22 mouse cellular contexts compared by ENCODE assay signal in the genomic region with DNA sequence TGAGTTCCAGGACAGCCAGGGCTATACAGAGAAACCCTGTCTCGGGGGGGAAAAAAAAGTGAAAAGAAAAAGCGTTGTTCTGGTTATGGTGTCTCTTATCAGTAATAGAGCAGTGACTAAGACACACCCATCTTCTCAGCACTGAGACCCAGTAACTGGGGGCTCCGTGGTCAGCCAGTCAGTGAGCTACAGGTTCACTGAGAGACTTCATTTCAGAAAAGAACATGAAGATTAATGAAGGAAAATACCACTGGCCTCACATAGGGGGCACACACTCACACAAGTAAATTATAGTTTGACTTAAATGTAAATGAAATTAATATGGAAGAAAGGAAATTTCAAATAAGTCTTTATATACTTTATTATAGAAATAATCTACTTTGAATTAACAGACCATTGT. TPM values are rescaled to one million over a fixed set of nuclear protein-coding genes. Genes with fewer than 3 reads are reported as not detected.
A peak's percentile ranks its signal among the peaks of the same experiment; 100 is the strongest.
DNase-seq lines count a peak whose midpoint lies in the region; ATAC-seq and TF ChIP-seq lines count a peak whose summit lies in the region.
"Had no signal": no experiment of that assay in that cellular context is flagged by ENCODE, and none has a peak within 500 bp of the region (broad histone marks: within the 10 kb centered on the region; RNA-seq: fewer than 3 reads in every experiment).

No protein-coding gene starts in this region.

- H3K27me3 ChIP-seq in hindbrain, postnatal 0 days (ENCODE audit: insufficient read depth, low read length) = no peaks in the 10 kb centered on the region
- H3K27me3 ChIP-seq in hindbrain, embryonic 16.5 days (replicated peaks; ENCODE audit: control insufficient read depth, insufficient read depth, low read length) = no peaks in the 10 kb centered on the region
- H3K27me3 ChIP-seq in liver, embryonic 15.5 days = no peaks in the 10 kb centered on the region
- H3K27me3 ChIP-seq: embryonic facial prominence, embryonic 15.5 days had no signal

- DNase-seq in hindbrain, postnatal 0 days (ENCODE audit: low spot score) = no peak
- DNase-seq in 416B (ENCODE audit: low read depth) = peak; percentile 34
- DNase-seq in c-Kit-positive CD71-positive TER-119-negative erythroid progenitor cells, embryonic 14.5 days (ENCODE audit: low read depth) = peak; percentile 45
- DNase-seq in adrenal gland, adult 2 months = no peak
- no peak for DNase-seq in thymus, postnatal 25 days
- DNase-seq: adrenal gland, postnatal 14 days; cerebellum, adult 9-11 months; embryo, embryonic 11 days; gastrocnemius, postnatal 25 days; heart, postnatal 14 days; kidney, adult 18-20 months; kidney, postnatal 36 days; right cerebral cortex, postnatal 25 days had no signal

- 0 out of 2 replicates have a peak, but pooled peaks have one; percentile 12 for TF ChIP-seq CTCF in hindbrain, postnatal 0 days (IDR thresholded peaks at IDR 0.05; ENCODE audit: low read depth)

- H3K4me2 ChIP-seq in hindbrain, postnatal 0 days (ENCODE audit: low read depth, low read length) = no peak overlapping the region
- H3K4me2 ChIP-seq in hindbrain, embryonic 16.5 days (ENCODE audit: low read length) = no peak overlapping the region
- H3K4me2 ChIP-seq in liver, embryonic 15.5 days = peak overlapping the region; percentile 4; the same call in 1 of the 2 replicates
- H3K4me2 ChIP-seq: embryonic facial prominence, embryonic 15.5 days; hindbrain, embryonic 14.5 days; midbrain, embryonic 11.5 days had no signal

- H3K36me3 ChIP-seq in hindbrain, postnatal 0 days (ENCODE audit: insufficient read depth, low read length) = no peaks in the 10 kb centered on the region
- no peaks in the 10 kb centered on the region for H3K36me3 ChIP-seq in hindbrain, embryonic 16.5 days (ENCODE audit: control insufficient read depth, insufficient read depth, low read length)
- no peaks in the 10 kb centered on the region for H3K36me3 ChIP-seq in liver, embryonic 15.5 days (replicated peaks)
- H3K36me3 ChIP-seq: embryonic facial prominence, embryonic 15.5 days; forebrain, embryonic 10.5 days had no signal

- no peak overlapping the region for H3K27ac ChIP-seq in hindbrain, postnatal 0 days
- no peak overlapping the region for H3K27ac ChIP-seq in hindbrain, embryonic 16.5 days (ENCODE audit: low read depth, low read length)
- no peak overlapping the region for H3K27ac ChIP-seq in liver, embryonic 15.5 days (replicated peaks)
- H3K27ac ChIP-seq: embryonic facial prominence, embryonic 15.5 days; forebrain, embryonic 10.5 days; heart, embryonic 10.5 days; hindbrain, embryonic 14.5 days had no signal

- WGBS in hindbrain, postnatal 0 days = 82% methylated on average over 3 of the region's 3 CpGs
- 87% methylated on average over 3 of the region's 3 CpGs for WGBS in hindbrain, embryonic 16.5 days
- 22% methylated on average over 3 of the region's 3 CpGs for WGBS in liver, embryonic 15.5 days (ENCODE audit: insufficient replicate concordance)

- H3K4me1 ChIP-seq in hindbrain, postnatal 0 days (ENCODE audit: insufficient read depth, low read length) = no peaks in the 10 kb centered on the region
- peaks cover 4% of the 10 kb centered on the region for H3K4me1 ChIP-seq in hindbrain, embryonic 16.5 days (ENCODE audit: control insufficient read depth, insufficient read depth, low read depth, low read length)
- peaks cover 13% of the 10 kb centered on the region for H3K4me1 ChIP-seq in liver, embryonic 15.5 days (replicated peaks)

- H3K9ac ChIP-seq in hindbrain, postnatal 0 days (replicated peaks; ENCODE audit: low read length) = no peak overlapping the region
- no peak overlapping the region for H3K9ac ChIP-seq in hindbrain, embryonic 16.5 days (ENCODE audit: low read depth, low read length)
- H3K9ac ChIP-seq in liver, embryonic 15.5 days = no peak overlapping the region
- H3K9ac ChIP-seq: embryonic facial prominence, embryonic 15.5 days; hindbrain, embryonic 14.5 days had no signal

- ATAC-seq in hindbrain, postnatal 0 days = no peak
- ATAC-seq in hindbrain, embryonic 16.5 days = no peak
- ATAC-seq in liver, embryonic 15.5 days (ENCODE audit: insufficient read depth) = peak; percentile 57; the same call in 1 of the 2 replicates
- no peak for ATAC-seq in frontal cortex, adult (ENCODE audit: low TSS enrichment)

- H3K4me3 ChIP-seq in hindbrain, postnatal 0 days (ENCODE audit: low read length) = no peak overlapping the region
- no peak overlapping the region for H3K4me3 ChIP-seq in hindbrain, embryonic 16.5 days (ENCODE audit: low read length)
- H3K4me3 ChIP-seq in liver, embryonic 15.5 days (replicated peaks) = no peak overlapping the region
- H3K4me3 ChIP-seq: embryonic facial prominence, embryonic 15.5 days; forebrain, embryonic 10.5 days; heart, embryonic 10.5 days had no signal

- H3K9me3 ChIP-seq in hindbrain, postnatal 0 days (ENCODE audit: low read length) = no peaks in the 10 kb centered on the region
- H3K9me3 ChIP-seq in hindbrain, embryonic 16.5 days (ENCODE audit: control insufficient read depth, low read length) = no peaks in the 10 kb centered on the region; the same call in 1 of the 2 replicates
- H3K9me3 ChIP-seq in liver, embryonic 15.5 days (replicated peaks) = no peaks in the 10 kb centered on the region
- H3K9me3 ChIP-seq: embryonic facial prominence, embryonic 15.5 days; heart, embryonic 10.5 days had no signal

RNA-seq across cellular contexts. Expression of a gene that starts 5.4 kb away (rescaled TPM):
- 5.4 and 6.2 TPM in 2 replicates for total RNA-seq in hindbrain, postnatal 0 days (2014; rRNA removed)
- polyA plus RNA-seq in hindbrain, postnatal 0 days (2015; fragmentation: Nextera tagmentation; extraction: Ambion mirVana) = 7.9 and 8.9 TPM in 2 replicates
- 7.0 and 8.5 TPM in 2 replicates for polyA plus RNA-seq in hindbrain, embryonic 16.5 days (2015; fragmentation: Nextera tagmentation; extraction: Ambion mirVana)
- polyA plus RNA-seq in liver, embryonic 15.5 days (2015; fragmentation: Nextera tagmentation; extraction: Ambion mirVana) = 5.0 and 5.8 TPM in 2 replicates
- total RNA-seq in adrenal gland, adult 2 months (2021) = 1 to 10 TPM; 1.1 to 1.9 TPM
- 0.85 and 1.3 TPM in 2 replicates for polyA plus RNA-seq in adrenal gland, adult 2 months (2012; rRNA removed)

RNA-seq across cellular contexts. Expression of a gene that starts 32.4 kb away (rescaled TPM):
- 8.8 and 10.6 TPM in 2 replicates for total RNA-seq in hindbrain, postnatal 0 days (2014; rRNA removed)
- polyA plus RNA-seq in hindbrain, postnatal 0 days (2015; fragmentation: Nextera tagmentation; extraction: Ambion mirVana) = 5.2 and 5.5 TPM in 2 replicates
- polyA plus RNA-seq in hindbrain, embryonic 16.5 days (2015; fragmentation: Nextera tagmentation; extraction: Ambion mirVana) = 5.8 and 8.2 TPM in 2 replicates
- polyA plus RNA-seq in liver, embryonic 15.5 days (2015; fragmentation: Nextera tagmentation; extraction: Ambion mirVana) = 1.6 and 1.7 TPM in 2 replicates
- 1 to 10 TPM; 1.8 to 2.3 TPM for total RNA-seq in adrenal gland, adult 2 months (2021)
- polyA plus RNA-seq in adrenal gland, adult 2 months (2012; rRNA removed) = 1.5 and 2.2 TPM in 2 replicates

RNA-seq across cellular contexts. Expression of a gene that starts 32.4 kb away (rescaled TPM):
- total RNA-seq in hindbrain, postnatal 0 days (2014; rRNA removed) = 40.3 and 61.0 TPM in 2 replicates
- 56.6 and 58.8 TPM in 2 replicates for polyA plus RNA-seq in hindbrain, postnatal 0 days (2015; fragmentation: Nextera tagmentation; extraction: Ambion mirVana)
- polyA plus RNA-seq in hindbrain, embryonic 16.5 days (2015; fragmentation: Nextera tagmentation; extraction: Ambion mirVana) = 64.7 and 66.7 TPM in 2 replicates
- polyA plus RNA-seq in liver, embryonic 15.5 days (2015; fragmentation: Nextera tagmentation; extraction: Ambion mirVana) = 65.2 and 66.0 TPM in 2 replicates
- 10 to 100 TPM; 26.6 to 36.9 TPM for total RNA-seq in adrenal gland, adult 2 months (2021)
- polyA plus RNA-seq in adrenal gland, adult 2 months (2012; rRNA removed) = 10.5 and 10.6 TPM in 2 replicates

RNA-seq across cellular contexts. Expression of a gene that starts 32.6 kb away (rescaled TPM):
- 0.32 and 1.1 TPM in 2 replicates for total RNA-seq in hindbrain, postnatal 0 days (2014; rRNA removed)
- 0.38 and 0.47 TPM in 2 replicates for polyA plus RNA-seq in hindbrain, postnatal 0 days (2015; fragmentation: Nextera tagmentation; extraction: Ambion mirVana)
- polyA plus RNA-seq in hindbrain, embryonic 16.5 days (2015; fragmentation: Nextera tagmentation; extraction: Ambion mirVana) = 0.12 and 0.41 TPM in 2 replicates
- 0.08 and 0.15 TPM in 2 replicates for polyA plus RNA-seq in liver, embryonic 15.5 days (2015; fragmentation: Nextera tagmentation; extraction: Ambion mirVana)
- total RNA-seq in adrenal gland, adult 2 months (2021) = 1 to 10 TPM; 4.4 TPM
- polyA plus RNA-seq in adrenal gland, adult 2 months (2012; rRNA removed) = 0.57 TPM in 2 replicates
- polyA plus RNA-seq: liver, adult 2 months had no signal

RNA-seq across cellular contexts. Expression of a gene that starts 56.3 kb away (rescaled TPM):
- total RNA-seq in hindbrain, postnatal 0 days (2014; rRNA removed) = 6.8 and 9.6 TPM in 2 replicates
- polyA plus RNA-seq in hindbrain, postnatal 0 days (2015; fragmentation: Nextera tagmentation; extraction: Ambion mirVana) = 8.1 and 8.5 TPM in 2 replicates
- 6.7 and 6.9 TPM in 2 replicates for polyA plus RNA-seq in hindbrain, embryonic 16.5 days (2015; fragmentation: Nextera tagmentation; extraction: Ambion mirVana)
- 4.3 and 4.9 TPM in 2 replicates for polyA plus RNA-seq in liver, embryonic 15.5 days (2015; fragmentation: Nextera tagmentation; extraction: Ambion mirVana)
- 1 to 10 TPM; 7.1 to 7.3 TPM for total RNA-seq in adrenal gland, adult 2 months (2021)
- 1.2 and 1.6 TPM in 2 replicates for polyA plus RNA-seq in adrenal gland, adult 2 months (2012; rRNA removed)

Comparison
In these comparisons a context has a peak if more than half of its experiments do, and no peak if none do; other contexts are left out.
1. DNase-seq: peak in 416B (single experiment) and c-Kit-positive CD71-positive TER-119-negative erythroid progenitor cells, embryonic 14.5 days (single experiment); none in hindbrain, postnatal 0 days (single experiment), adrenal gland, adult 2 months (single experiment) and thymus, postnatal 25 days (single experiment).